Mouse (Mus musculus) effector memory CD4-positive, alpha-beta T cell, adult 7 months (primary cell): ENCODE measurements around the gene Tmco5b. TPM values are rescaled to one million over a fixed set of nuclear protein-coding genes. Genes with fewer than 3 reads are reported as not detected.

ENCODE experiments used
- polyA plus RNA-seq: library from polyadenylated mRNA; unstranded; fragments of 100-300 nt; shearing (Covaris generic); gene quantifications from one replicate; pipeline ENCODE4 v1.2.1, GENCODE M21; 2017

Gene Tmco5b
- polyA plus RNA-seq = not detected

GRCm38 (mm10) chr2:113285432-113285831 lies at the start of gene Tmco5b:
Gene Tmco5b, plus strand, starts transcription at chr2:113285732.

Other genes starting within 250 kb of the Tmco5b start
- 0.83 TPM for gene Ryr3, start 68.6 kb upstream of the Tmco5b start, polyA plus RNA-seq
- gene Fmn1, start 42.0 kb downstream of the Tmco5b start, polyA plus RNA-seq = 0.93 TPM